Mouse (Mus musculus) liver, adult (tissue): Measurements from ENCODE around the gene Acp5.

Experiments used
- GATA4 ChIP-seq: IDR thresholded peaks from 2 replicates; pipeline ENCODE4 v1.6.1; 2014; ENCODE audit warnings: mild to moderate bottlenecking, low read length; ENCODE audit not compliant: insufficient replicate concordance

Gene Acp5

DNA sequence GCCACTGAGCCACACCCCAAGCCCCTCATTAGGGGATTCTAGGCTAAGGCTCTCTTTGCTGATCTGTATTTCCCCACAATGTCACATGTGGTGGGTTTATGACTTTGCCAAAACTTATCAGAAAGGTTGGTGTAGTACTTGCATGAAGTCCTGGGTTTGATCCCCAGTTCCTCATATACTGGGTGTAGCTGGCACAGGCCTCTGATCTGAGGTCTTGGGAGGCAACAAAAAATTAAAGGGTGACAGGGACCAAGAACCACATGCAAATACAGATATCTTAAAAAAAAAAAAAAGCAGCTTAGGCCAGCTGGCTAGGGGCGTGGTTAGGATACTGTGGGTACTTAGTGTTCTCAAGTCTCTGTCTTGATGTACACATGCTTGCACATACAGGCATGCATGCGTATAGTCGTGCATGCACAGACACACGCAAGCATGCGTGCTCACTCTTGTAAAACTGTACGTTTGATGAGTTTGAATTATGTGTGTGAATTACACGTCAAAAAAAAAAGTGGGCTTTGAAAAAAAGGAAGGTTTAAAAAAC is 12.4 kb downstream of the Acp5 start:
- no peak for TF ChIP-seq GATA4

DNA sequence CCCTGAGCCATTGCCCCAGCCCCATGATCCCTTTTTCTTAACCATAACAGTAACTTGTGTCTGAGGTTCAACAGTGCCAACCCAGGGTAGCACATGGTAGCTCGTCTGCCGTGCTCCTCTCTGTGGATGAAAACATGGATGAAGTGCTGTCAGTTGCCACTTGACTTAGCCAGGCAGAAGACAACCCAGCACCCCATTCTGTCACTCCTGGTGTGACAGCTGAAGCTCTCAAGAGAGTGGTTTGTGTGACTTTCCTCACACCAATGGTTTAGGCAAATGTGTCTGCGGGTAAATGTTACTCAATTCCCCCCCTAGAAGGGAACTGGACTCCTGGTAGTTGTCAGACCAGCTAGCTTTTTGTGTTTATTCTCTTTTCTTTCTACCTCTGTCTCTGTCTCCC is 13.5 kb downstream of the Acp5 start:
- TF ChIP-seq GATA4, result no peak

DNA sequence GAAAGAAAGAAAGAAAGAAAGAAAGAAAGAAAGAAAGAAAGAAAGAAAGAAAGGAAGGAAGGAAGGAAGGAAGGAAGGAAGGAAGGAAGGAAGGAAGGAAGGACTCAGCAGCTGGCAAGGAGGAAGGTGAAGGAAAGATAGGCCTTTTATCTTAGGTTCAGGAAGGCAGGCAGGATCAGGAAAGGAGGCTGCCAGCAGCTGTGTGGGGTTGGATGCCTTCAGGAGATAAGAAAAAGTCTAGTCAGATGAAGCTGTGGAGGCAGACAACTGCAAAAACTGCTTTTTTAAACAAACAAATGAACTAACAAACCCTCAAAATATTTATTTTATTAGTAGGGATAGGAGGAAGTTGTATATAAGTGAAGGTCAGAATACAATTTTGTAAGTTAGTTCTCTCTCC is 14.0 kb downstream of the Acp5 start:
- TF ChIP-seq GATA4, result no peak

DNA sequence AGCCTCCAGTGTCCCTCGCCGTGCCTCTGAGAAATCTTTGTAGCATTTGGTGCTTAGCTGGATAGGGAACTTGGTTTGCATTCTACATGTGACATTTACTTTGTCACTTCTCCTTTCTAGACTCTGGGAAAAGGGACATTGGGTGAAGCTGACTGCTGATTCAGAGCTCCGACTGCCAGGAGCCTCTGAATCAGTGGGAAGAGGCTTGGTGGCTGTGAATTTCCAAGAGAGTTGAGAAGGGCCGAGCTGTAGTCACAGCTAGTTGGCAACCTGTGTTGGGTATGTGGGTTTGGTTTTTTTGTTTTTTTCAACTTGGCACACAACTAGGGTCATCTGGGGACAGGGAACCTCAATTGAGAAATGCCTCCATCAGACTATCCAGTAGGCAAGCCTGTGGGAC is 16.0 kb downstream of the Acp5 start:
- TF ChIP-seq GATA4, result no peak

- no peak for TF ChIP-seq GATA4
Observed at GRCm38 (mm10) chr9:22117754-22118456, 17.6 kb downstream of the Acp5 start.

DNA sequence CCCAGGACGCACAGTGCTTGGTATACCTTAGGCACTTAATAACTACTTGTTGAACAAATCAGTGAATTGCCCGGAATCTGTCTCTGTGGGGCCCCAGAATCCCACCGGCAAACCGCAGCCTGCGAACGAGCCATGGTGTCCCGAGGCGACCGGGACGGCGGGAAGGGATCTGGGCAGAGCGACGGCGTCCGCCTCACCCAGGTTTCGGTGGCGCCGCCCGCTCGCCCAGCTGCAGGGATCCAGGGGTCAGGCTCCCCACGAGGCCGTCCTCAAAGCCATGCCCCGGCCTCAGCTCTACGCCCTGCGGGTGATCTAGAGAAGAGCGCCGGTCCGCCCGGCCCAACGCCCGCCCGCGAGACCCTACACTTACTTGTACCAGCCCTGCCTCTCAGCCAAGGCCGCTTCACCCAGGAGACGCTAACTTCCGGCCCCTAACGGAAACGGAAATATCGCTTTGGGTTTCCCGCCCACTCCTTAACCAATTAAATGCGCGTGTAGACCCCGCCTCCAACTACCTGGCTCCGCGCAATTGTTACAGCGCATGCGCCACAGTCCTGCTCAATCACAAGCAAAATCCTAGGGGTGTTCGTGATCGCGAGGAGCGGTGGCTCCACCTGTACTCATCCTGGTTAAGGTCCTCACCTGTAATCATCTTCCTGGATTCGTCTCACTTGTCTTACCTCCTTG is 18.6 kb downstream of the Acp5 start, which contains the start of gene Elof1:
Gene Elof1 (minus strand): TSS at position 433 of the 687 bp plus-strand sequence.
- no peak for TF ChIP-seq GATA4

- TF ChIP-seq GATA4, result no peak
Observed at GRCm38 (mm10) chr9:22116086-22116485, 19.4 kb downstream of the Acp5 start.

DNA sequence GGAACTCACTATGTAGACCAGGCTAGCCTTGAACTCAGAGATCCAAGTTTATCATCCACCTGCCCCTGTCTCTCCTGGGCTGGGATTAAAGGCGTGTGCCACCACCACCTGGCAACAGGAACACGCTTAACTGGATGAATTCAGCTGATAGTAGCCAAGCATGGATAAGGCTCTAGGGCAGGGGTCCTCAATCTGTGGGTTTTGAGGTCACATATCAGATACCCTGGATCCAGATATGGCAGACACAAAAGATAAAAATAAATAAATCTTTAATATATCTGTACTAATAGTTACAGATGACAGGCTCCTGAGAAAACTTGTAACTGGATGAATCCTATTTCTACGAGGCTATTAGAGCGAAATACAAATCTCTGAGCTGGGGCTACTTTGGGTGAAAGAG is 19.9 kb downstream of the Acp5 start:
- TF ChIP-seq GATA4, result no peak

GRCm38 (mm10) chr9:22108194-22108593 is 27.3 kb downstream of the Acp5 start:
- TF ChIP-seq GATA4, result no peak

GRCm38 (mm10) chr9:22099922-22100321 is 35.6 kb downstream of the Acp5 start:
- TF ChIP-seq GATA4, result no peak

- no peak for TF ChIP-seq GATA4
Observed at GRCm38 (mm10) chr9:22098993-22099696, 36.4 kb downstream of the Acp5 start, which contains the start of gene Cnn1. Gene Cnn1, plus strand, starts transcription at chr9:22099216.

DNA sequence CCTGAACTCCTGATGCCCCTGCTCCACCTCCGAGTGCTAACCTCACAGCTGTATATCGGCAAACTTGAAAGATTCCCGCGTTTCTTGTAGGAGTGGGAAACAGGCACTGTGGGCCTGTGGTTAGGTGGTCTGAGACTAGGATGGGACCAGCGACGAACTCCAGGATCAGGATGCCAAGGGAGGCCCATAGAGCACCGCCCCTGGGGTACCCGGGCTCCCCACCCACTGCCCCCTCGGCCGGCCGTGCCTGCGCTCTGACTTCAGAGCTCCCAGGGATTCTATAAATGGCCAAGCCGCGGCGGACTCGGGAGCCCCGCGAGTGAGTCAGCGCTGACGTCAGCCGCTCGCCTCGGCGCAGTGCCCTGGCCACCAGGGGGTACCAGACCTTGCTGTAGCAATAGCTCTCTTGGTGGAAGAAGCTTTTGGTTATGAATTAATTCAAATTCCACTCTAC is 39.6 kb downstream of the Acp5 start:
- TF ChIP-seq GATA4, result no peak

GRCm38 (mm10) chr9:22092746-22093145 is 42.8 kb downstream of the Acp5 start:
- TF ChIP-seq GATA4, result no peak

DNA sequence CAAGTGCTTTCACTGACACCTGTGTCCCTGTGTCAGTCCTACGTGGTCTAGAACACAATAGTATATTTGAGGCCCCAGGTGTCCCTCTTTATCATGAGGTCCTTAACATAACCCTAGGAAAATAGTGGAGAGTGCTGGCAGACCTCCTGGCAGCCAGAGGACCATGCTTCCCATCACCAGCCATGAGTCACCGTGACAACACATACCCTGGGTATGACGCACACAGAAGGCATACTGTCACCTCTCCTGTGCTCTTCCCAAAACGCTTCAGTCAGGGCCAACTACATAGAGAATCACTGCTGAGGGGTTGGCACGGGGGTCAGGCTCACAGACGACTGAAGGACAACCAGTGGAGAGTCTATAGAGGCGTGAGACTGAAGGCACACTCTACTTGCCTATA is 45.5 kb downstream of the Acp5 start:
- no peak for TF ChIP-seq GATA4

DNA sequence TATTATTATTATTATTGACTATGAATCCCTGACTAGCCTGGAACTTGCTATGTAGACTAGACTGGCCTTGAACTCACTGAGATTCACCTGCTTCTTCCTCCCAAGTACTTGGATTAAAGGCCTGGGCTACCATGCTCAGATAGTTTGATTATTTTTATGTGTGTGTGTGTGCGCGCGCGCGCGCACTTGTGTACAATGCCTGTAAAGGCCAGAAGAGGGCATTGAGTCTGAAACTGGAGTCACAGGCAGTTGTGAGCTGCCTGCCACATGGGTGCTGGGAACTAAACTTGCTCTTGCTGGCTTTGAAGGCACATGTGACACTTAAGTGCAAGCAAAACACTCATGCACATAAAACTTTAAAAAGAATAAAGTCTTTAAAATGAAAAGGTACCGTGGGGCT is 46.2 kb downstream of the Acp5 start:
- no peak for TF ChIP-seq GATA4
